Mouse (Mus musculus) CH12.LX (cell line): ENCODE results near the gene 1700042G07Rik. TPM values are rescaled to one million over a fixed set of nuclear protein-coding genes. Genes with fewer than 3 reads are reported as not detected.

Source experiments
- DNase-seq: peaks from one replicate; pipeline ENCODE4 v3.0.0-alpha.2; 2013; ENCODE audit errors: extremely low read depth
- H3K27ac ChIP-seq: 2 replicates; pipeline ENCODE4 v1.5.1; 2012; ENCODE audit warnings: low read depth, mild to moderate bottlenecking, control low read depth, moderate library complexity; ENCODE audit not compliant: insufficient read depth
- H3K27me3 ChIP-seq: replicated peaks from 2 replicates; pipeline ENCODE3; 2012; ENCODE audit warnings: inconsistent platforms
- H3K36me3 ChIP-seq, 2 experiments: replicated peaks in 1 of 2; 2 replicates each; pipeline versions ENCODE3 to v1.6.1; 2012; ENCODE audit warnings: inconsistent platforms in 1 of 2, low read length in 1 of 2, mild to moderate bottlenecking in 1 of 2, mixed read lengths in 1 of 2, moderate library complexity in 1 of 2; ENCODE audit not compliant: control insufficient read depth in 1 of 2, insufficient read depth in 1 of 2
- H3K4me1 ChIP-seq, 2 experiments: 2 replicates each; pipeline ENCODE4 v1.6.1; 2012; ENCODE audit warnings: inconsistent platforms in 1 of 2, moderate library complexity in 1 of 2; ENCODE audit not compliant: insufficient read depth in 2 of 2, control insufficient read depth in 1 of 2
- H3K4me2 ChIP-seq: 2 replicates; pipeline ENCODE4 v1.6.1; 2012; ENCODE audit warnings: low read depth, mild to moderate bottlenecking, control low read depth; ENCODE audit not compliant: poor library complexity, insufficient read depth, severe bottlenecking
- H3K4me3 ChIP-seq, 3 experiments: fragments of 150-350 bp in 1 of 3; sonication (generic) in 1 of 3; replicated peaks in 1 of 3; 2 replicates each; pipeline versions ENCODE3 to v1.5.1; 2011 to 2012; ENCODE audit warnings: low read depth in 2 of 3, low read length in 2 of 3, mild to moderate bottlenecking in 2 of 3, moderate library complexity in 2 of 3, control low read depth in 1 of 3, improper control_type of control experiment in 1 of 3, inconsistent platforms in 1 of 3, mixed read lengths in 1 of 3; ENCODE audit not compliant: poor library complexity in 1 of 3
- H3K79me2 ChIP-seq: replicated peaks from 2 replicates; pipeline ENCODE4 v1.6.1; 2012; ENCODE audit warnings: mild to moderate bottlenecking, moderate library complexity; ENCODE audit not compliant: control insufficient read depth, poor library complexity, insufficient read depth, severe bottlenecking; ENCODE audit errors: extremely low read depth
- H3K9ac ChIP-seq: 2 replicates; pipeline ENCODE4 v1.6.1; 2012; ENCODE audit warnings: low read depth, mild to moderate bottlenecking, control low read depth, moderate library complexity; ENCODE audit not compliant: insufficient read depth
- H3K9me3 ChIP-seq: replicated peaks from 2 replicates; pipeline ENCODE3; 2012; ENCODE audit warnings: low read length, inconsistent platforms, mixed read lengths
- CHD1 ChIP-seq: IDR thresholded peaks from 2 replicates; pipeline ENCODE4 v1.6.1; 2012; ENCODE audit warnings: low read depth, low read length, improper control_type of control experiment, inconsistent platforms
- CHD2 ChIP-seq: IDR thresholded peaks from 2 replicates; pipeline ENCODE4 v1.6.1; 2011; ENCODE audit warnings: low read length, improper control_type of control experiment
- ELF1 ChIP-seq: IDR thresholded peaks from 2 replicates; pipeline ENCODE4 v1.6.1; 2014; ENCODE audit warnings: low read depth, mild to moderate bottlenecking, inconsistent platforms, low read length, improper control_type of control experiment
- ETS1 ChIP-seq: conservative IDR thresholded peaks from 2 replicates; pipeline ENCODE4 v1.6.1; 2012; ENCODE audit warnings: low read depth, mild to moderate bottlenecking, inconsistent platforms, low read length, improper control_type of control experiment, moderate library complexity
- HCFC1 ChIP-seq: IDR thresholded peaks from 2 replicates; pipeline ENCODE4 v1.6.1; 2012; ENCODE audit warnings: low read depth, mild to moderate bottlenecking, inconsistent platforms, low read length, improper control_type of control experiment
- IRF4 ChIP-seq: IDR thresholded peaks from 2 replicates; pipeline ENCODE4 v1.6.1; 2014; ENCODE audit warnings: low read depth, mild to moderate bottlenecking, inconsistent platforms, low read length, improper control_type of control experiment
- JUN ChIP-seq: IDR thresholded peaks from 2 replicates; pipeline ENCODE4 v1.6.1; 2011; ENCODE audit warnings: low read depth, mild to moderate bottlenecking, low read length, improper control_type of control experiment, moderate library complexity; ENCODE audit not compliant: insufficient read depth
- MAFK ChIP-seq: IDR thresholded peaks from 2 replicates; pipeline ENCODE4 v1.6.1; 2011; ENCODE audit warnings: low read length, improper control_type of control experiment; ENCODE audit not compliant: insufficient replicate concordance
- MAX ChIP-seq: IDR thresholded peaks from 2 replicates; pipeline ENCODE4 v1.6.1; 2011; ENCODE audit warnings: low read length, improper control_type of control experiment
- MAZ ChIP-seq: IDR thresholded peaks from 2 replicates; pipeline ENCODE4 v1.6.1; 2012; ENCODE audit warnings: low read depth, mild to moderate bottlenecking, inconsistent platforms, low read length, improper control_type of control experiment, moderate library complexity
- MEF2A ChIP-seq: IDR thresholded peaks from 2 replicates; pipeline ENCODE4 v1.6.1; 2014; ENCODE audit warnings: low read depth, mild to moderate bottlenecking, inconsistent platforms, low read length, improper control_type of control experiment, borderline replicate concordance
- MXI1 ChIP-seq: IDR thresholded peaks from 2 replicates; pipeline ENCODE4 v1.6.1; 2011; ENCODE audit warnings: mild to moderate bottlenecking, low read depth, low read length, improper control_type of control experiment
- NRF1 ChIP-seq: IDR thresholded peaks from 2 replicates; pipeline ENCODE4 v1.6.1; 2014; ENCODE audit warnings: low read depth, mild to moderate bottlenecking, inconsistent platforms, low read length, improper control_type of control experiment, moderate library complexity
- PAX5 ChIP-seq: IDR thresholded peaks from 2 replicates; pipeline ENCODE4 v1.6.1; 2012; ENCODE audit warnings: low read length, inconsistent platforms, mixed read lengths
- POLR2A ChIP-seq: IDR thresholded peaks from 2 replicates; pipeline ENCODE4 v1.6.1; 2011; ENCODE audit warnings: low read depth, mild to moderate bottlenecking, improper control_type of control experiment, low read length
- POLR2AphosphoS2 ChIP-seq: IDR thresholded peaks from 2 replicates; pipeline ENCODE4 v1.6.1; 2011; ENCODE audit warnings: low read depth, low read length, improper control_type of control experiment
- RCOR1 ChIP-seq: conservative IDR thresholded peaks from 2 replicates; pipeline ENCODE4 v1.6.1; 2012; ENCODE audit warnings: low read depth, mild to moderate bottlenecking, inconsistent platforms, low read length, improper control_type of control experiment
- SIN3A ChIP-seq: IDR thresholded peaks from 2 replicates; pipeline ENCODE4 v1.6.1; 2012; ENCODE audit warnings: low read length, improper control_type of control experiment, inconsistent platforms
- SMC3 ChIP-seq: IDR thresholded peaks from 2 replicates; pipeline ENCODE4 v1.6.1; 2011; ENCODE audit warnings: low read depth, low read length, improper control_type of control experiment
- TBP ChIP-seq: conservative IDR thresholded peaks from 2 replicates; pipeline ENCODE4 v1.6.1; 2011; ENCODE audit warnings: low read depth, low read length, improper control_type of control experiment
- TCF12 ChIP-seq: IDR thresholded peaks from 2 replicates; pipeline ENCODE4 v1.6.1; 2014; ENCODE audit warnings: low read depth, mild to moderate bottlenecking, inconsistent platforms, low read length, improper control_type of control experiment
- USF1 ChIP-seq: IDR thresholded peaks from 2 replicates; pipeline ENCODE4 v1.6.1; 2014; ENCODE audit warnings: low read depth, mild to moderate bottlenecking, inconsistent platforms, low read length, improper control_type of control experiment
- USF2 ChIP-seq: conservative IDR thresholded peaks from 2 replicates; pipeline ENCODE4 v1.6.1; 2011; ENCODE audit warnings: low read depth, low read length, improper control_type of control experiment
- ZKSCAN1 ChIP-seq: IDR thresholded peaks from 2 replicates; pipeline ENCODE4 v1.6.1; 2012; ENCODE audit warnings: low read depth, inconsistent platforms, low read length, improper control_type of control experiment, borderline replicate concordance
- ZNF384 ChIP-seq: IDR thresholded peaks from 2 replicates; pipeline ENCODE4 v1.6.1; 2012; ENCODE audit warnings: low read depth, low read length, improper control_type of control experiment, inconsistent platforms
- dilution Hi-C: fragments of 300-500 bp; cut with MboI; formaldehyde crosslinking; loops from 2 replicates; pipeline ENCODE4 v1.14.3; 2020; ENCODE audit warnings: low sequenced_read_pairs; ENCODE audit not compliant: extremely low pct_unique_long_range_greater_than_20kb, extremely low pct_ligation_motif_present
- in situ Hi-C: fragments of 300-500 bp; cut with MboI; formaldehyde crosslinking; loops from 3 replicates; pipeline ENCODE4 v1.14.3; 2019; ENCODE audit warnings: low sequenced_read_pairs, low pct_ligation_motif_present, low pct_unique_long_range_greater_than_20kb, mixed read lengths
- polyA plus RNA-seq: library from polyadenylated mRNA; unstranded; fragments of >175 nt; gene quantifications from 2 replicates; pipeline ENCODE4 v1.2.1, GENCODE M21; 2012; ENCODE audit warnings: low read depth; ENCODE audit not compliant: insufficient read length
- total RNA-seq, 2 experiments: library from RNA; depleted of rRNA; stranded (reverse); fragments of 300-350 nt in 1 of 2; fragments of >200 nt in 1 of 2; gene quantifications; 2 replicates each; pipeline ENCODE4 v1.2.3; 2012 to 2014

1700042G07Rik gene
- total and polyA plus RNA-seq, 3 experiments: not detected

DNA sequence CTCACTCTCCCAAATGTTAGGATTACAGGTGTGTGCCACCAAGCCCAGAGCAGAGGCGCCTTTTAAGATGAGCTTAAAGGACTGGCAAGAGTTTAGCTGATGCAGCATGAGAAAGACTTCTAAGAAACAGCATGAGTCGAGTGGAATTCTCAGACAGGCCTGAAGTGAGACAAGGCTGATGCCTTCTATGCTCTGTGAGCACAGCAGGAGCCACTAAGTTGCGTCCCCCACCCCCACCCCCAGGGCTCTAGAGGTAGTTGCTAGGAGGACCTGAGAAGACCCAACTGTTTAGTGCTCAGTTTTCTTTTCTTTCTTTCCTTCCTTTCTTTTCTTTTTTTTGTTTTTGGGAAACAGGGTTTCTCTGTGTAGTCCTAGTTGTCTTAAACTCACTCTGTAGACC is 8.9 kb downstream of the 1700042G07Rik start:
- H3K4me2 ChIP-seq: no peak overlapping the region
- no peak for TF ChIP-seq USF1
- TF ChIP-seq ETS1: no peak
- no peak for TF ChIP-seq HCFC1
- TF ChIP-seq JUN: no peak
- TF ChIP-seq CHD2: no peak
- TF ChIP-seq MAZ: no peak
- TF ChIP-seq MAFK: no peak
- H3K36me3 ChIP-seq: no peaks in the 10 kb centered on the region
- H3K9me3 ChIP-seq: no peaks in the 10 kb centered on the region
- H3K9ac ChIP-seq: no peak overlapping the region
- H3K27me3 ChIP-seq: no peaks in the 10 kb centered on the region
- H3K4me3 ChIP-seq: no peak overlapping the region
- in situ Hi-C loops (no loop called here), dilution Hi-C loops (no loop called here)
- no peak overlapping the region for H3K27ac ChIP-seq
- no peak for DNase-seq
- H3K79me2 ChIP-seq: no peaks in the 10 kb centered on the region
- peaks cover 5 to 9% of the 10 kb centered on the region in 2 experiments; a peak in 3 of 4 replicates for H3K4me1 ChIP-seq

DNA sequence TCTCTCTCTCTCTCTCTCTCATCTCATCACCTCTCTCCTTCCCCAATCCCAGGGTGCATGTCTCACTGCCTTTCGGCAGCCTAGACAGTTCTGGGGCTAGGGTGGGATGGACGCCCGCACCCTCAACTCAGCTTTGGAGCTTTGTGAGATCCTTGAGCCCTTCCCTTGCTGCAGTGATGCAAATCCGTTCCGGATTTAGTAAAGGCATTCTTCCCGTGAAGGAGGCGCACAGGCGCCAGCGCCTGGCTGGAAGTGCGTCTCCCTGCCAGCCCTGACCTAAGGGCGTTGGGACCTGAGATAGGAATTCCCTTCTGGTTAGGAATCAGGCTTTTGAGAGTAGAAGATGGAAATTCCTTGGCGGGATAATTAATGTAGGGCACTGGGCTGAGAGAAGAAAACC is 9.6 kb downstream of the 1700042G07Rik start:
- Histone ChIP-seq H3K9me3 (no peaks in the 10 kb centered on the region), H3K27me3 (no peaks in the 10 kb centered on the region), H3K4me2 (no peak overlapping the region), H3K4me1 (peaks cover 2 to 3% of the 10 kb centered on the region in 2 experiments; a peak in 1 of 4 replicates), H3K79me2 (no peaks in the 10 kb centered on the region), H3K4me3 (no peak overlapping the region), H3K9ac (no peak overlapping the region), H3K36me3 (no peaks in the 10 kb centered on the region)
- dilution Hi-C loops: no loop called here
- DNase-seq: no peak
- in situ Hi-C loops: no loop called here
- TF ChIP-seq MEF2A (no peak), SIN3A (no peak), SMC3 (no peak), TCF12 (no peak), MAX (no peak)
- TF ChIP-seq, all 38 proteins: peak for 0
- H3K27ac ChIP-seq: no peak overlapping the region

GRCm38 (mm10) chr4:116185083-116185482 is 11.9 kb downstream of the 1700042G07Rik start:
- Histone ChIP-seq H3K4me1 (no peaks in the 10 kb centered on the region), H3K4me2 (no peak overlapping the region), H3K9ac (no peak overlapping the region), H3K79me2 (no peaks in the 10 kb centered on the region), H3K27me3 (no peaks in the 10 kb centered on the region), H3K36me3 (no peaks in the 10 kb centered on the region), H3K27ac (no peak overlapping the region), H3K4me3 (no peak overlapping the region), H3K9me3 (no peaks in the 10 kb centered on the region)
- no peak for TF ChIP-seq IRF4
- no peak for TF ChIP-seq ZNF384
- TF ChIP-seq CHD1: no peak
- TF ChIP-seq TCF12: no peak
- no peak for TF ChIP-seq MXI1
- no peak for TF ChIP-seq POLR2A
- TF ChIP-seq ELF1: no peak
- no peak for TF ChIP-seq NRF1
- no peak for TF ChIP-seq CHD2
- no peak for TF ChIP-seq MEF2A
- TF ChIP-seq PAX5: no peak
- no peak for TF ChIP-seq POLR2AphosphoS2
- no peak for TF ChIP-seq ZKSCAN1
- TF ChIP-seq RCOR1: no peak
- TF ChIP-seq MAX: no peak
- no peak for TF ChIP-seq ETS1
- TF ChIP-seq TBP: no peak
- no peak for TF ChIP-seq MAZ
- no peak for TF ChIP-seq USF2
- no peak for DNase-seq
- dilution Hi-C loops: no loop called here
- in situ Hi-C loops: no loop called here
